Mouse (Mus musculus): ENCODE data around the gene Tgfa.

The Tgfa gene

GRCm38 (mm10) chr6:86188741-86189480 lies 6.1 kb upstream of the Tgfa start:
- DNase-seq: no peak

GRCm38 (mm10) chr6:86190622-86191021 lies 4.4 kb upstream of the Tgfa start:
- DNase-seq: no peak

DNA sequence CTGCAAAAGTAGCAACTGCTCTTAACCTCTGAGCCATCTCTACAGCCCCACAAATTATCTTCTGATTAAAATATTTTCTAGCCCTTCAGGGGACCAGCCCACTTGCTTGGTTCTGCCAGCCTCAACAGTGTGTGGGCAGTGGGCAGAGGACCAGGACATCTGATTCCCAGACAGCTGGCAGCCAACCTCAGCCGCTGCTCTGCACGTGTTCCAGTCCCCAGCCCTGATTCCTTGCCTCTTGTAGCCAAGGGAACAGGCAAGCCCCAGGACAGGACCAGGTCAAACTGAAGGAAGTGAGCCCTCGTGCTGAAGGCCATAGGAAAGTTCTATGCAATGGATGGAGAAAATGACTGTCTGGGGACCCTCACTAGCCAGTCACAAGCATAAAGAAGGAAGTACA lies 2.0 kb upstream of the Tgfa start:
- peak; percentile 19 to 36 for DNase-seq

- peak; percentile 59 to 84 for DNase-seq
Measured at GRCm38 (mm10) chr6:86193879-86194278, 1.1 kb upstream of the Tgfa start.

GRCm38 (mm10) chr6:86196034-86196433 lies 1.0 kb downstream of the Tgfa start:
- DNase-seq: peak in 1 of 2 experiments; percentile 22

DNA sequence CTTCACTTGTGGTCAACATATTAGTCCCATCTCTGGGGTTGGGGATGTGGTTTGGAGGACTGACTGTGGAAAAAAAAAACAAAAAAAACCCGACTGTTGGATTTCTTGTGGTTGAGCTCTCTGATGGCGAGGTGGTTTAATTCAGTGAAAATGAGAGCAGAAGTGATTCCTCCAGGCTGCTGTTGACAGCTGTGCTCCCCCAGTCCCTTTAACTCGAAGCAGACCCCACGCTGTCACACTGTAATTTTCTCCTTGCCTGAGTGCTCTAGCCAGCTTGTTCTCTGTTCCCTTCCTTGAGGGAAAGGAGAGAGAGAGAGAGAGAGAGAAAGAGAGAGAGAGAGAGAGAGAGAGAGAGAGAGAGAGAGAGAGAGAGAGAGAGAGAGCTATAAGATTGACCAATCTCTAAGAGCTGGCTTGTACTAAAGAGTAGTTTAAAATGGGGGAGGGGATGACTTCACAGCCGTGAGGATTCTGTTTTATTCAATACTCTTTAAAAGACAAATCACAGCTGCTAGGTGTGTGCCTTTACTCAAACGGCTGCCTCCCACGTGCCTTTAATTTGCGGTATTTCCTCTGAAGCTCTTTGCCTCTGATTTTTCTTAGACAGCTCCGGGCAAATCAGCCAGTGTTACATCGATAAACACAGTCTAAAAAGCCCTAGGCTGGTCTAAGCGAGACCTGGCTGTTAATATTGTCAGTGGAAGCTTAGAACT lies 2.3 kb downstream of the Tgfa start:
- DNase-seq: no peak

DNA sequence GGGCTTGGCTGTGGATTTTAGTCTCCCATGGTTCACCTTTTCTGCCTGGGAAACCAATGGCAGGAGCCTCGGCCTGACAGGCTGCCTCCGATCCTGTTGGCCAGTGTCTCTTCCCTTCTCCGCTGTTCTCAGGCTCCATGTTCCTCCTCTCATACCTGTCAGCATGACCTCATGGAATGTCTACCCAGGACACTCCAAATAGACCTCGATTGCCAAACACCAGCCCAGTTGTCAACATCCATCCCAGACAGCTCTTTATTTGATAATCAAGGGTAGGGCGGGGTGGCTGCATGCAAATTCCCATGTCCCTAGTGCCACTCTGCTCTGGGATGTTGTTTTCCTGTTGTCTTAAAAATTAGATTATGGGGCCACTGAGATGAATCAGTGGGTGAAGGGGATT lies 5.9 kb downstream of the Tgfa start:
- DNase-seq: no peak

DNA sequence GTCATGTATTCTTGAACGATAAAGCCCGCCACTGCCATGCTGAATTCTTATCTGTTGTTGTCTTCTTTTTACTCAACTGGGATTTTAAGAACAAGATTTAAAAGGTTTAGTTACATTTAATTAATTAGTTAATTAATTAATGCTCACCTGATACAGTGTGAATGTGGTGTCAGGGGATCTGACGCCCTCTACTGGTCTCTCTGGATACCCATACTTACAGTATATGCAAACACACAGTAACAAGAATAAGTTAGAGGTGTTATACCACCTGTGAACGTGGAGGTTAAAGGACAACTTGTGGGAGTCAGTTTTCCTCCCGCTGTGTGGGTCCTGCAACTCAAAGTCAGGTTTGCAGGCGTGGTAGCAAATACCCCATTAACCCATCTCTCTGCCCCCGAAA lies 8.1 kb downstream of the Tgfa start:
- no peak for DNase-seq

DNA sequence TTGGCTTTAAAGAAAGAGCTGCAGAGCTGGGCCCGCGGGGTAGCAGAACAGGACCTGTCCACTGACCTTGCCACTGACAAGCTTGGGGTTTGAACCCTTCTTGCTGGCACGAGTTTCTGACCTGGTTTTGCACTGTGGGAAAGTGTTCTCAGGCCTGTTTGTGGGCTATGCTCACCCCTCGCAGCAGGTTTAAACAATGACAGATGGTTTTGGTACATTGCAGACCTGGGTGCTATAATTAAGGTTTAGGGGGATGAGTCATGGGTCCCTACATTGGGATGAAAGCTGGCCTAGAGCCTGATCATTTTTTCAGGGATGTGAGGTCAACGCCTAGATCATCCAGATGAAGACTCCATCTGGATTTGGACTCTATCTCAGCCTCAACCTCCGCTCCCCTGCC lies 11.0 kb downstream of the Tgfa start:
- no peak for DNase-seq

DNA sequence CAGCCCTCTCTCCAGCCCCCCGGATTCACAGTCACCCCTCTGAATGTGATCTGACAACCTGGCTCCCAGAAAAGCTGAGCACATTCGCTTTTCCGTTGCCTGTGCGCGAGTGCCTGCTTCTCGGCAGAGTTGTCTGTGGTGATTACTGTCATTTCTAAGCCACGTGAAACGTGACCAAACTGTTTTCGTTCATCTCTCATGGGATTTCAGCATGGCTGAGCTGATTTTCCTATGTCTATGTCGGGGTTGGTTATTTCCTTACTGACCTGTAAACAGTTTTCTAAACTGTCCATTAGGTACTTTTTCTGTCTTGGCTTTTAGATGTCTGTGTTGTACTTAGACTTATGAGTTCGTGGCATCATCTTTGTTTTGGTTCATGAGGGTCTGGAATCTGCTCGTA lies 12.0 kb downstream of the Tgfa start:
- DNase-seq: no peak

DNA sequence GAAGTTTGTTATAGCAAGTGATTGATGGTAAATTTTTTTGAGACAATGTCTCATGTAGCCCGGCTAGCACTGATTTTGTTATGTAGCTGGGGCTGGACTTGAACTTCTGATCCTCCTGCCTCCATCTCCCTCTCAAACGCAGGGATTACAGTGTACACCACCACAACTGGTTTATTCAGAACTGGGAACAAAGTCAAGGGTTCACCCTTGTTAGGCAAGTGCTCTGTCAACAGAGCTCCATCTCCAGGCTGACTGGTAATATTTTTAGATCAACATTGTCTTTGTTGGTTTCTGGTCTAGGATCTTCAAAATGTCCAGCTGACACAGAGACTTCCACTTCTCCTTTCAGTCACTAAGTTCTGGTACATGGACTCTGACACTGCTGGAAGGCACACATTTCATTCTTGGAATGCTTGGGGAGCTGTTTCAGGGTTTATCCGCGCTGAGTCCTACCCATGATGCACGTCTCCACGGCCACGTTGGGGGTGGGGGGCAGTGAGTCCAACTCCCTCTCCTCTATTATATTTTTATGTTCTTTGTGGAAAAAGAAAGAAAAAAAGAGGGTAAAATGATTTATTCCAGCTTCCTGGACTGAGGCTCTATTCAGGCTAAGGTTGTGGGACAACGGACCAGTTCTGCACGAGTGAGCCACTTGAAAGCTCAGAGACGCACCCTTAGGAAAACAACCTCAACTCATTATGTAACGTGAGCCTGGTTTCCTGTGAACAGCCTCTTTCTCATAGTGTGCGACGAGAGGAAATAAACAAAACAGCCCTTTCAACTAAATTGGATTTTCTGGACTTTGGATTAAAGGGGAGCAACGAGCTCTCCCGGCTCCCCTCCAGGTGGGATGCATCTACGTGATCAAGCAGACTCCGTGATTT lies 14.4 kb downstream of the Tgfa start:
- no peak for DNase-seq

- no peak for DNase-seq
Measured at GRCm38 (mm10) chr6:86210017-86210408, 15.0 kb downstream of the Tgfa start.

- DNase-seq: no peak
Measured at GRCm38 (mm10) chr6:86210619-86211018, 15.6 kb downstream of the Tgfa start.

GRCm38 (mm10) chr6:86211081-86211763 lies 16.2 kb downstream of the Tgfa start:
- DNase-seq: no peak

GRCm38 (mm10) chr6:86212871-86213640 lies 18.0 kb downstream of the Tgfa start:
- DNase-seq: no peak

- no peak for DNase-seq
Measured at GRCm38 (mm10) chr6:86218066-86218465, 23.0 kb downstream of the Tgfa start.

DNA sequence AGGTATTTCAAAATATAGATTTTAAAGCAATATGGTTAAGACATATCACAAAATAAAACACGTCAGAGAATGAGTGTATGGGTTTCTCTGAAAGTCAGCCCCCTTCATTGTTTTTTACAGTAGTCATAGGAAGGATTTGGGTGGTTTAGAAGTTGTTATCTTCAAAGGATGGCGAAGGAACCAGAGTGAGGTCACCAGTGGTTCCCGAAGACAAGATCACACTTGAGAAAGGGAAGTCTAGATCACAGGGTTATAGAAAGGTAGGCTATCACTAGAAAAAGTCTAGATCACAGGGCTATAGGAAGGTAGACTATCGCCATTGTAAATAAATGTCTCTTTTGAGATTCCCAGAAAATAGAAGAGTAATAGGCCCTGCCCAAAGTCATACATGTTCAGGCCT lies 23.7 kb downstream of the Tgfa start:
- DNase-seq: no peak

- peak; percentile 46 for DNase-seq
Measured at GRCm38 (mm10) chr6:86219494-86219893, 24.5 kb downstream of the Tgfa start.

GRCm38 (mm10) chr6:86220171-86220570 lies 25.1 kb downstream of the Tgfa start:
- DNase-seq: peak; percentile 58 to 65

- DNase-seq: no peak
Measured at GRCm38 (mm10) chr6:86222381-86222780, 27.4 kb downstream of the Tgfa start.

- DNase-seq: no peak
Measured at GRCm38 (mm10) chr6:86225604-86226003, 30.6 kb downstream of the Tgfa start.

GRCm38 (mm10) chr6:86232367-86232766 lies 37.3 kb downstream of the Tgfa start:
- no peak for DNase-seq

Measured in cerebellum, postnatal 14 days (tissue).